Mouse (Mus musculus) embryonic facial prominence, embryonic 14.5 days (tissue): Measurements from ENCODE around the gene Cacng1. TPM values are rescaled to one million over a fixed set of nuclear protein-coding genes. Genes with fewer than 3 reads are reported as not detected.

Experiments
- ATAC-seq: fragments of 200-750 bp; cut with Nextera tagmentation; 2 replicates; pipeline ENCODE4 v1.8.0; 2017; ENCODE audit warnings: low read depth, moderate number of reproducible peaks, moderate TSS enrichment
- DNase-seq: peaks from one replicate; pipeline ENCODE4 v3.0.0-alpha.2; 2015; ENCODE audit warnings: low spot score
- H3K27ac ChIP-seq: fragments of 300-500 bp; sonication (generic); replicated peaks from 2 replicates; pipeline ENCODE4 v1.5.1; 2014; ENCODE audit warnings: low read depth, mild to moderate bottlenecking, low read length, moderate library complexity
- H3K27me3 ChIP-seq: fragments of 300-500 bp; sonication (generic); replicated peaks from 2 replicates; pipeline ENCODE4 v1.6.1; 2014; ENCODE audit warnings: low read length; ENCODE audit not compliant: control insufficient read depth, insufficient read depth
- H3K36me3 ChIP-seq: fragments of 300-500 bp; sonication (generic); 2 replicates; pipeline ENCODE4 v1.6.1; 2014; ENCODE audit warnings: low read length, mixed read lengths; ENCODE audit not compliant: control insufficient read depth, insufficient read depth
- H3K4me1 ChIP-seq: fragments of 300-500 bp; sonication (generic); 2 replicates; pipeline ENCODE4 v1.6.1; 2014; ENCODE audit warnings: antibody characterized with exemption, low read length; ENCODE audit not compliant: control insufficient read depth, insufficient read depth
- H3K4me2 ChIP-seq: fragments of 300-500 bp; sonication (generic); 2 replicates; pipeline ENCODE4 v1.6.1; 2014; ENCODE audit warnings: low read depth, mild to moderate bottlenecking, low read length, moderate library complexity, mixed read lengths
- H3K4me3 ChIP-seq: fragments of 300-500 bp; sonication (generic); 2 replicates; pipeline ENCODE4 v1.5.1; 2014; ENCODE audit warnings: low read depth, mild to moderate bottlenecking, low read length
- H3K9ac ChIP-seq: fragments of 300-500 bp; sonication (generic); 2 replicates; pipeline ENCODE4 v1.6.1; 2014; ENCODE audit warnings: low read depth, mild to moderate bottlenecking, low read length, moderate library complexity, mixed read lengths
- H3K9me3 ChIP-seq: fragments of 300-500 bp; sonication (generic); 2 replicates; pipeline ENCODE4 v1.6.1; 2016; ENCODE audit warnings: low read length; ENCODE audit not compliant: control insufficient read depth
- WGBS: fragments of 180-500 bp; shearing (Covaris S2); extraction: QIAGEN DNeasy Blood & Tissue Kit; methylation state at CpG from one replicate; pipeline ENCODE4 v1.1.7; 2014; 5-methylcytosine and 5-hydroxymethylcytosine counted together
- polyA plus RNA-seq: library from polyadenylated mRNA; unstranded; fragments of >200 nt; fragmentation: Nextera tagmentation; extraction: Ambion mirVana; gene quantifications from 2 replicates; pipeline ENCODE4 v1.2.1, GENCODE M21; 2014

Gene Cacng1
- polyA plus RNA-seq, 1 experiment from 2014 or later: 41.8 TPM

DNA sequence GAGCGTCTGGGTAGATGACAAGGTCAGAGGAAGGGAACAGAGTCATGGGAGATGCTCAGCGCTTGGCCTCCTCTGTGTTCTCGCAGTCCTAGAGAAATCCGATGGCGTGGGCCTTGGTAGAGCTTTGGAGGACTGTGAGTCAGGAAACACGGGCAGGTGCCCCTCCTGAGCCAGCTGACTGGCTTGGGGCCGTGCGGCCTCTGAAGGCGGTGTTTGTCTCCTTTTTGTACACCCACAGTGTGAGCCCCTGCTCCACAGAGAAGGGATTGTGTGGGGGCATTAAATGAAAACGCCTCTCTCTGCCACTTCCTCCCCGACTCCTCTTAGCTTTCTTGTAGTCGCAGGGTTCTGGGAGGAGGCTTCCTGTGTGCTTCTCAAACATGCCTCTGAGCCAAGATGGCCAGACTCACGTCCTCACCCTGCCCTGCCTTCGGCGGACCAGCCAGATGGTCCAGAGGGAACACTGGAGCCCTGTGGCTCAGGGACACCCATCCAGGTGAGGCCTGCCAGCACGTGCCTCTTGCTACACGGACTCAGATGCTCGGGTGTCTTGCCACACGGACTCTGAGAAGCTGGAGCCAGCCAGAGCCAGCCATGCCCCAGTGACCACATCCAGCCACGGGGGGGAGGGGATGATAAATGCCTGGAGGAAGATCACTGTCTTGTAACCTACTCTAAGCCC, 22.2 kb upstream of the Cacng1 start:
- Histone ChIP-seq H3K4me1 (no peaks in the 10 kb centered on the region), H3K27ac (no peak overlapping the region), H3K9me3 (no peaks in the 10 kb centered on the region), H3K4me3 (no peak overlapping the region), H3K27me3 (no peaks in the 10 kb centered on the region), H3K4me2 (no peak overlapping the region), H3K9ac (no peak overlapping the region), H3K36me3 (peaks cover 16% of the 10 kb centered on the region; the same call in 1 of the 2 replicates)
- DNase-seq: no peak
- no peak for ATAC-seq
- 71% methylated on average over 20 of the region's 20 CpGs for WGBS

DNA sequence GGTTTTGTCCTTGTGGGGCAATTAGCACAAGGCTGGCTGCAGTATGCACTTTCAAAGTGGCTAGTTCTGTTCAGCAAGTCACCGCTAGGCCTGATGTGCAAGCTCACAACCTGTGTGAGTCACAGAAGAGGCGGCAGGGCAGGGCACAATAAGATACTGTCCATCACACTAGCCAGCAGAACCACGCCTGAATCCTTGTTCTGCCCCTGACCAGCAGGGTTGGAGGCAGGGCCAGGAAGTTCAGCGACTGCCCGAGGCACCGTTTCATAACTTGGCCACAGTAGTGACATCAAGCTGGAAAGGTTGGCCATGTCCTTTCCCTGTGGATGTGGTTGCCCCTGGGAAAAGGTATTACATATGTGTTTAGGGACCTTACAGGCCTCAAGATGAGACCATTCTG, 21.6 kb upstream of the Cacng1 start:
- Histone ChIP-seq H3K9me3 (no peaks in the 10 kb centered on the region), H3K4me2 (no peak overlapping the region), H3K4me1 (no peaks in the 10 kb centered on the region), H3K4me3 (no peak overlapping the region), H3K27me3 (no peaks in the 10 kb centered on the region), H3K9ac (no peak overlapping the region), H3K36me3 (peaks cover 16% of the 10 kb centered on the region; the same call in 1 of the 2 replicates), H3K27ac (no peak overlapping the region)
- ATAC-seq: no peak
- DNase-seq: no peak
- WGBS: 73% methylated on average over 6 of the region's 6 CpGs

DNA sequence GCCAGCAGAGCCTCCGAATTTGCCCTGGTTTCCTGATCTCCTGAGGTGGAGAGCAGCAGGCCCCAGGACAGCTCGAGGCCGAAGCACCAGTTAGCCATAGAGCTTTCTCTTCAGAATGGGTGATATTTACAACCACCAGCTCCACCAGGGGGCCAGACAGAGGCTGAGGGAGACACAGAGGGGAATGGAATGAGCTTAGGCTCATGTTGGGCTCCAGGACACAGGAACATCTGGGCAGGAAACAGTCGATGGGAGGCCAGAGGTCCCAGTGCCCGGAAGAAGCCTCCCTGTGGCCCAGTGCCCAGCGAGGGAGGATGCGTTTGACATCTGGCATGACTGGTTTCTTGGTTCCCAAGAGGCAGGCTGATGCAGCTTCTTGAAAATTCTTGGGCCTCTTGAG, 17.8 kb upstream of the Cacng1 start:
- H3K36me3 ChIP-seq: peaks cover 16% of the 10 kb centered on the region; the same call in 1 of the 2 replicates
- 79% methylated on average over 7 of the region's 7 CpGs for WGBS
- H3K4me1 ChIP-seq: no peaks in the 10 kb centered on the region

DNA sequence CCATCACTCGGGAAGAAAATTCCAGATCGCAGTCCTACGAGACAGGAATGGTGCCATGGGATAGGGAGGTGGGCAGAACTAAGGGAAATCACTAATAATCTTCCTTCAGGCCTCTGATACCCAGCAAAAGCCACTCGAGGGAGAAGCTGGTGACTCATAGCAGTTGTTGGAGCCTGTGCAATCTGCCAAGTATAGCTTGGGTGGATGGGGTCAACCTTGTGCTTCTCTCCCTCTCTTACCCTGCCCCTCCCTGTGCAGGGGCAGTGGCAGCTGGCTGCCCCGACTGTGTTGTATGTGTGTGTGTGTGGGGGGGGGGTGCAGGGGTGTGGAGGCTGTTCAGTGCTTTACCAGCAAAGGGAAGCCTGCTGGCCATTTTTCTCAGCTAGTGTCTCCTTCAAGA, 15.2 kb upstream of the Cacng1 start:
- ATAC-seq (no peak), DNase-seq (peak; percentile 34)
- WGBS: 77% methylated on average over 5 of the region's 5 CpGs
- H3K27ac ChIP-seq: no peak overlapping the region
- no peak overlapping the region for H3K4me2 ChIP-seq
- H3K4me3 ChIP-seq: no peak overlapping the region
- no peak overlapping the region for H3K9ac ChIP-seq
- no peaks in the 10 kb centered on the region for H3K4me1 ChIP-seq
- H3K27me3 ChIP-seq: no peaks in the 10 kb centered on the region
- peaks cover 16% of the 10 kb centered on the region; the same call in 1 of the 2 replicates for H3K36me3 ChIP-seq
- no peaks in the 10 kb centered on the region for H3K9me3 ChIP-seq

More for the DNA sequence above, 17.8 kb upstream of the Cacng1 start:
- DNase-seq: no peak
- no peak overlapping the region for H3K27ac ChIP-seq
- no peak overlapping the region for H3K4me3 ChIP-seq
- H3K9ac ChIP-seq: no peak overlapping the region
- no peak overlapping the region for H3K4me2 ChIP-seq
- H3K27me3 ChIP-seq: no peaks in the 10 kb centered on the region
- ATAC-seq: no peak
- H3K9me3 ChIP-seq: no peaks in the 10 kb centered on the region

DNA sequence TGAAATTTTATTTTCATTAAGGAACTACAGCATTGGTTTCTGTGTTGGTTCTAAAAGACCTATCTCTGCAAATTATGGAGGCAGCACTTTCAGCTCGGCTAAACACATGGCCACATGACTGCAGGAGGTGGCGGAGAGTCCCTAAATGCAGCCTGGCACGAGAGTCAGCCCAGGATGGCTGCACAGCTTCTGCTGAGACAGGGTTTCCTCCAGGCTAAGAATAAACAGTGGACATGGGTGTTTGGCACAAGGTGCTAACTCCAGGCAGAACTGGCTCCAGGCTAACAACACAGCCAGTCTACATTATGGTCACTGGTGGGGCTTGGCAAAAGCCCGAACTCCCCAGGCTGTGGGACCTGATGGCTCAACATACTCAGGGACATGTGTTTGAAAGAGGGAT, 14.6 kb upstream of the Cacng1 start:
- H3K4me3 ChIP-seq: no peak overlapping the region
- DNase-seq (no peak), ATAC-seq (no peak)
- no peaks in the 10 kb centered on the region for H3K4me1 ChIP-seq
- no peak overlapping the region for H3K9ac ChIP-seq
- H3K4me2 ChIP-seq: no peak overlapping the region
- no peak overlapping the region for H3K27ac ChIP-seq
- H3K36me3 ChIP-seq: peaks cover 16% of the 10 kb centered on the region; the same call in 1 of the 2 replicates
- H3K27me3 ChIP-seq: no peaks in the 10 kb centered on the region
- WGBS: 73% methylated on average over 4 of the region's 4 CpGs
- no peaks in the 10 kb centered on the region for H3K9me3 ChIP-seq

DNA sequence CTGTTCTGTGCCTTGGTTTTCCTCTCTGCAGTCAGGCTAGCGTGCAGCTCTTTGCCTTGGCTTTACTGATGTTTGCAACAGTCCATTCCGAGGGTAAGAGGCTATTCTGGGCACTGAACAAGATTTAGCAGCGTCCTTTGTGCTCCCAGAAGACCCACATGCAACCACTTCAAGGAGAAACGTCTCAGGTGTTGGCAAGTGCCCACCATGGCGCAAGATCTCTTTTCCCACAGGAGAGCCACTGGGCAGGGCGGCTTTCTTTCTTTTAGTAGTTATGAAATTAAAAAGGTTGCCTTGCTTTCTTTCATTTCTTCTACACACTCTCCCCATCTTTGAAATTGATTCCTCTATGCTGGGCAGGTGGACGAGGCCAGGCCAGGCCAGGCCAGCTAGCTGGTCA, 12.8 kb upstream of the Cacng1 start:
- Histone ChIP-seq H3K27me3 (no peaks in the 10 kb centered on the region), H3K4me1 (no peaks in the 10 kb centered on the region), H3K9ac (no peak overlapping the region), H3K4me3 (no peak overlapping the region), H3K9me3 (no peaks in the 10 kb centered on the region), H3K27ac (no peak overlapping the region), H3K36me3 (no peaks in the 10 kb centered on the region), H3K4me2 (no peak overlapping the region)
- no peak for ATAC-seq
- no peak for DNase-seq
- 75% methylated on average over 7 of the region's 7 CpGs for WGBS

DNA sequence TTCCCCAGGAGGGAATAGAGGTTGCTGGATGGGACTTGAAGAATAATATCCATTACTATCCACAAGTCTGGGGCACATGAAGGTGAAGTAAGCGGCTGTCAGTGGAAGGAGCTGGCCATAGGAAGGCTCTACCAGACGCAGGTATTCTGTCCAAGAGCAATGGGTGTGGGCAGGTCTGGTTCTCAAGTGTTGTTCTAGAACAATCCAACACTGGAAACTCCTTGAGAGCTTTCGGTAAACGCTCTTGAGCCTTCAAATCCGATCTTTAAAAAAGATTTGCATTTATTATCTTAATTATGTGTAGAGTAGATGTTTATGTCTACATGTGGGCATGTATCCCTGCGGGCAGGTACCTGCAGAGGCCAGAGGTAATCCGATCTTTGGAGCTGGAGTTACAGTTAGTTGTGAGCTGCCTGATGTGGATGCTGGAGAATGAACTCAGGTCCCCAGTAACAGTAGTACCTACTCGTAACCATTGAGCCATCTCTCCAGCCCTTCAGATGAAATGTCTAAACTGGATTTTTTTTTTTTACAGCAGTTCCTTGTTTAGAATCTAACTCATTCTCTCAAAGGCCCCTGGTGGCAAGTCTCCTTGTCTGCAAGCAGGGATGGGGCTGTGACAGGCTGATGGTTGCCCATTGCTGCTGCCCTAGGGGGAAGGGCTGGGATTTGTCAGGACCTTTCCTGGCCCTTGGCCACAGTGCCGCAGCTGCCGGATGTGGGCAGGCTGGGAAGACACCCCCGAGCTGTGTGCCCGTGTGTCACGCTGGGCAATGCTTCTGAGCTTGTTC, 11.9 kb upstream of the Cacng1 start:
- no peak for ATAC-seq
- no peaks in the 10 kb centered on the region for H3K27me3 ChIP-seq
- WGBS: 73% methylated on average over 13 of the region's 13 CpGs
- H3K9me3 ChIP-seq: no peaks in the 10 kb centered on the region
- no peak for DNase-seq
- H3K36me3 ChIP-seq: no peaks in the 10 kb centered on the region
- H3K4me2 ChIP-seq: no peak overlapping the region
- no peak overlapping the region for H3K9ac ChIP-seq
- no peak overlapping the region for H3K4me3 ChIP-seq
- no peaks in the 10 kb centered on the region for H3K4me1 ChIP-seq
- H3K27ac ChIP-seq: no peak overlapping the region

DNA sequence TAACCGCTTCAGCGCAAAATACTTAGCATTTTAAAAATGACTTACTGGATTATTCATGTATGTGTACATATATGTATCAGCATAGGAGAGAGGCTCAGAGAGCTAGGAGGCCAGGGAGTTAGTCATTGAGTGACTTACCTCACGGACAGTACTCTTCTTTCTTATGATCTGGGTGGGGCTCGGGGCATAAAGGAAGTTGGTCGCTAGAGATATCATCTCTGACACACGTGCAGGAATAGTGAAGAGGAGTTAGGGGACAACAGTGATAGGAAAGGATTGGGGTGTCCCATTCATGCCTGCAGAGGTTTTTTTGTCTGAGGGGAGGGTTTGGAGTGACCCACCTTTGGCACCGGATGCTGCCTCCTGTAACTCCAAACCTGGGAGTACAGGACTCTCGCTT, 8.3 kb upstream of the Cacng1 start:
- no peak for DNase-seq
- WGBS: 90% methylated on average over 8 of the region's 8 CpGs
- Histone ChIP-seq H3K9me3 (no peaks in the 10 kb centered on the region), H3K4me2 (no peak overlapping the region), H3K36me3 (no peaks in the 10 kb centered on the region), H3K27ac (no peak overlapping the region), H3K4me3 (no peak overlapping the region), H3K27me3 (no peaks in the 10 kb centered on the region), H3K4me1 (no peaks in the 10 kb centered on the region), H3K9ac (no peak overlapping the region)
- no peak for ATAC-seq
